Mouse (Mus musculus) midbrain, postnatal 0 days (tissue): ENCODE measurements at regions not wholly inside any gene's neighbourhood (a gene's known extent, or its start where the extent isn't known, plus 50 kb on each side); places are given as distances from the start of the nearest gene placed in this dataset.

Source experiments
- ATAC-seq: fragments of 200-750 bp; cut with Nextera tagmentation; 2 replicates; pipeline ENCODE4 v1.8.0; 2017; ENCODE audit warnings: moderate number of reproducible peaks, mild to moderate bottlenecking, moderate TSS enrichment, moderate library complexity; ENCODE audit not compliant: low FRiP score
- DNase-seq: peaks from one replicate; pipeline ENCODE4 v3.0.0-alpha.2; 2015; ENCODE audit warnings: low spot score
- H3K27ac ChIP-seq: fragments of 300-500 bp; sonication (generic); 2 replicates; pipeline ENCODE4 v1.5.1; 2014; ENCODE audit warnings: low read depth, mild to moderate bottlenecking, low read length, mixed read lengths
- H3K27me3 ChIP-seq: fragments of 300-500 bp; sonication (generic); 2 replicates; pipeline ENCODE4 v1.6.1; 2014; ENCODE audit warnings: low read length, control low read depth, mixed read lengths; ENCODE audit not compliant: insufficient read depth
- H3K36me3 ChIP-seq: fragments of 300-500 bp; sonication (generic); 2 replicates; pipeline ENCODE4 v1.6.1; 2014; ENCODE audit warnings: low read length, control low read depth, mixed read lengths; ENCODE audit not compliant: insufficient read depth
- H3K4me1 ChIP-seq: fragments of 300-500 bp; sonication (generic); 2 replicates; pipeline ENCODE4 v1.6.1; 2014; ENCODE audit warnings: mild to moderate bottlenecking, control low read depth, antibody characterized with exemption, low read length, mixed read lengths; ENCODE audit not compliant: insufficient read depth
- H3K4me2 ChIP-seq: fragments of 300-500 bp; sonication (generic); 2 replicates; pipeline ENCODE4 v1.6.1; 2014; ENCODE audit warnings: low read depth, mild to moderate bottlenecking, low read length, mixed read lengths; ENCODE audit not compliant: poor library complexity, severe bottlenecking
- H3K4me3 ChIP-seq: fragments of 300-500 bp; sonication (generic); 2 replicates; pipeline ENCODE4 v1.5.1; 2014; ENCODE audit warnings: low read depth, mild to moderate bottlenecking, low read length, moderate library complexity
- H3K9ac ChIP-seq: fragments of 300-500 bp; sonication (generic); replicated peaks from 2 replicates; pipeline ENCODE4 v1.6.1; 2014; ENCODE audit warnings: mild to moderate bottlenecking, low read length, moderate library complexity, mixed read lengths; ENCODE audit not compliant: poor library complexity, severe bottlenecking
- H3K9me3 ChIP-seq: fragments of 300-500 bp; sonication (generic); 2 replicates; pipeline ENCODE4 v1.6.1; 2016; ENCODE audit warnings: low read length, control low read depth
- CTCF ChIP-seq: IDR thresholded peaks from 2 replicates; pipeline ENCODE4 v1.5.1; 2016; ENCODE audit warnings: antibody characterized with exemption, mild to moderate bottlenecking
- WGBS: fragments of 180-500 bp; shearing (Covaris S2); extraction: QIAGEN DNeasy Blood & Tissue Kit; methylation state at CpG from one replicate; pipeline ENCODE4 v1.1.7; 2014; 5-methylcytosine and 5-hydroxymethylcytosine counted together

GRCm38 (mm10) chr1:88816376-88816945 is 114.4 kb upstream of the Arl4c start:
- no peak overlapping the region for H3K9ac ChIP-seq
- H3K27me3 ChIP-seq = no peaks in the 10 kb centered on the region
- no peak for TF ChIP-seq CTCF
- 85% methylated on average over 9 of the region's 9 CpGs for WGBS
- DNase-seq (no peak), ATAC-seq (no peak)
- no peaks in the 10 kb centered on the region for H3K36me3 ChIP-seq
- H3K27ac ChIP-seq = no peak overlapping the region
- H3K4me3 ChIP-seq = no peak overlapping the region
- 0 out of 2 replicates have a peak, but pooled peaks cover 4% of the 10 kb centered on the region for H3K4me1 ChIP-seq
- H3K4me2 ChIP-seq = no peak overlapping the region
- H3K9me3 ChIP-seq = no peaks in the 10 kb centered on the region

DNA sequence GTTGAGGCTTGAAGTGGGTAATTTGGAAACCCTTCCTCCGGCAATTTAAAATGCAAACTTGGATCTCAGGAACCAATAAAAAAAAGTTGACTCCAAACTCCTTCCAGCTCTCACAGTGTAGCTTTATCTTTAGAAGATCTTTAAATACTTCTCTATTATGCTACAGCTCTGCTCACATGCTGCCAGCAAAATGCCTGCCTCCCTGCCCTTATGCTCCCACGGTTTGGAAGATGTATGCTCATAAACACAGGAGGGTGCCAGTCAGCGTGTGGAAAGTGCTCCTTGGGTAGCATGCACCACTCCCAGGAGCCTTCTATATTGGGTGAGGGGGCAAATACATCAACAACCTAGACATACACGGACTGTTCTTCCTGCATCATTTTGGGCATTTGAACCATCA is 123.2 kb upstream of the Arl4c start:
- Histone ChIP-seq H3K9me3 (no peaks in the 10 kb centered on the region), H3K4me3 (no peak overlapping the region), H3K27ac (no peak overlapping the region), H3K27me3 (no peaks in the 10 kb centered on the region), H3K9ac (no peak overlapping the region), H3K36me3 (no peaks in the 10 kb centered on the region), H3K4me1 (no peaks in the 10 kb centered on the region), H3K4me2 (no peak overlapping the region)
- ATAC-seq = no peak
- DNase-seq = no peak
- no peak for TF ChIP-seq CTCF
- WGBS = 83% methylated on average over 4 of the region's 4 CpGs

DNA sequence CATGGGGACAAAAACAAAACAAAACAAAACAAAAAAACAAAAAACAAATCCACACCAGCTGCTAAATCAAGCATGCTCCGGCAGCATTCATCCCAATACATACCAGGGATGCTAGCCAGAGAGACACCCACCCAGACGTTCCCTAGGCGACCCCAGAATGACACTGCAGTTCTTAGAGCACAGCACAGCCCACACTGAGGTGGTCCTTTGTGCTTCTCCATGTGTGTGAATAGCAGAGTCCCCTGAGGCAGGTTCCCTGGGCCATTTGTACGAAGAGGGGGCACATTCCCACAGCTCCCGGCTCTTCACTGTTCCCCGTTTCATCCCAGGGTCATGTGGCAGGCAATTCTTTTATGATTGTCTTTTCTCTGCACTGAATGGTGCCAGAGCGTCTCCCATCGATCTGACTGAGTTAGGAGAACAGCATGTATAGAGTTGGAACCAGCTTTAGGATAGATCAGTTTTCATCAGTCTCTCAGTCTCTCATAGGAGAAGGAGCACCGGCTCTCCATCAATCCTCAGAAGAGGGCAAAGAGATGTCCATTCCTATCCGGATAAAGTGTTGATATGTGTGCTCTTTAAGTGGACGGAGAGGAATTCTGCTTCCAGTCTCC is 136.7 kb upstream of the Arl4c start:
- Histone ChIP-seq H3K27ac (no peak overlapping the region), H3K27me3 (no peaks in the 10 kb centered on the region), H3K36me3 (no peaks in the 10 kb centered on the region), H3K4me1 (no peaks in the 10 kb centered on the region), H3K9ac (no peak overlapping the region), H3K9me3 (no peaks in the 10 kb centered on the region), H3K4me2 (no peak overlapping the region), H3K4me3 (no peak overlapping the region)
- 29% methylated on average over 11 of the region's 11 CpGs for WGBS
- ATAC-seq = 0 out of 2 replicates have a peak, but pooled peaks have one; percentile 49
- TF ChIP-seq CTCF = no peak
- DNase-seq = peak; percentile 19

GRCm38 (mm10) chr1:88839407-88839976 is 137.5 kb upstream of the Arl4c start:
- TF ChIP-seq CTCF = no peak
- DNase-seq (no peak), ATAC-seq (no peak)
- no peak overlapping the region for H3K4me2 ChIP-seq
- no peak overlapping the region for H3K27ac ChIP-seq
- H3K9me3 ChIP-seq = no peaks in the 10 kb centered on the region
- H3K27me3 ChIP-seq = no peaks in the 10 kb centered on the region
- 9% methylated on average over 3 of the region's 3 CpGs for WGBS
- H3K4me3 ChIP-seq = no peak overlapping the region
- H3K4me1 ChIP-seq = no peaks in the 10 kb centered on the region
- H3K36me3 ChIP-seq = no peaks in the 10 kb centered on the region
- H3K9ac ChIP-seq = no peak overlapping the region

DNA sequence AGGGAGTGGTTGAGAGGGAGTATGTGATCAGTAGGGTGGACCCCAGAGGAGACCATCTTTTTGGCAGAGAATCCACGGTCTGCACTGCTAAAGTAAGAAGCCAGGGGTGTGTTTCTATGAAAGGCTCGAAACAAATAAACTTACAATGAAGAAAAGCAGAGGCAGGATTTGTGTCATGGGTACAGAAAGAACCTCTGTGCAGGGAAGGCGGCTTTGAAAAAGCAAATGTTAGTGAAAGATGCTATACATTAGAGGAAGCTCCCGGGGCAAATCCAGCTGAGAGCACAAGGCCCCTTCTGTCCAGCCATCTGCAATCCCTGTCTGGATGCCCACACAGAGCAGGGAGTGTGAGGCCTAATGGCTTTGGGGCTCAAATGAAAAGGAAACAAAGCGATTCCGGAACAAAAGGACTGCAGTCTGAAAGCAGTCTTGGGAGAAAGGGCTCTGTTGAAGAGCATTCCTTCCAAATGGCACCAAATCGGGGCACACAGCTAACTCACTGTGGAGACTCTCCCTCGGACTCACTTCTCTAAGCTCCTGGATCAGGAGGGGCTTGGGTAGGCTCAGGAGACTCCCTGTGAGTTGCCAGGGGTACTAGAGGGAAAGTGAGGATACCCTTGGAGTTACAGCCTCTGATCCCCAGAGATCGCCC is 138.1 kb upstream of the Arl4c start:
- WGBS = 21% methylated on average over 9 of the region's 9 CpGs
- H3K27ac ChIP-seq = 0 out of 2 replicates have a peak overlapping the region, but pooled peaks have one; percentile 0
- no peak overlapping the region for H3K4me2 ChIP-seq
- H3K4me1 ChIP-seq = no peaks in the 10 kb centered on the region
- no peaks in the 10 kb centered on the region for H3K27me3 ChIP-seq
- no peak for TF ChIP-seq CTCF
- H3K36me3 ChIP-seq = no peaks in the 10 kb centered on the region
- no peak overlapping the region for H3K4me3 ChIP-seq
- H3K9me3 ChIP-seq = no peaks in the 10 kb centered on the region
- H3K9ac ChIP-seq = no peak overlapping the region
- ATAC-seq = peak; percentile 66; the same call in 1 of the 2 replicates
- DNase-seq = peak; percentile 72
